ENCODE assay signal across 8 mouse cellular contexts in the genomic region with DNA sequence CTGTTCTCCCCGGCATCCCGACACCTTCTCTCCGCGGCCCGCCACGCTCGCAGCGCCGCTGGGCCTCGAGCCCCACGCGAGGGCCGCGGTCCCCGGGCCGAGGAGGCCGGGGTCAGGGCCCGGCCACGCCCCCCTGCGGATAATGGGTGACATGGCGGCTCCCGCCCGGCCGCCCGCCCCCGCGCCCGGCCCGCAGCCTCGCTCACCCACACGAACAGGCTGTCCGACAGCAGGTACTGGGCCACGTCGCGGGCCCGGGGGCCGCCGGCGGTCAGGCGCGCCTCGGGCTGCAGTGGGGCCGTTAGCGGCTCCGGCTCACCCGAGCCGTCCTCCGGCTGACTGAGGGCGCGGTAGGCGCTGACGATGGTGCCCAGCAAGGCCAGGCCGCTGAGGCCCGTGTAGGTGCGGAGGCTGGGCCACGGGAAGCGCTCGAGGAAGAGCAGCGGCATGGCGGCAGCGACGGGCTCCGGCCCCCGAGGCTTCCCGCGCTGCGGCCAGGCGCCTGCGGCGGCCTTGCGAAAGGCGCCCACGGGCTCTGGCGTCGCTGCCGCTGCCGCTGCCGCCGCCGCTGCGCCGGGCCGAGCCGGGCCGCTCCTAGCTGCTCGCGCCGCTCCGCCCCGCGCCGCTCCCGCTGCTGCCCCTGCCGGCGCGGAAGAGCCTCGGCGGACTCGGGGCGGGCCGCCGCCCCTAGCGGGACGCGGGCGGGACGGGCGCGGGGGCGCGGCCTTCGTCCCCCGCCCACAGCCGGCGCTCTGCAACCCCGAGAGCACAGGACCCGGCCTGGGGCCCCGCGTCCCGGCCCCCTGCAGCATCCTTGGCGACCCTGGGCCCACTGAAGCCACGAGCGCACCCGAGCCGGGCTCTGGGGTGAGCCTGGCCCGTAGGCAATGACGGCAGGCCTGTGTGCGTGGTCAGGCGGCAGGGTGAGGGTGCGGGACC. TPM values are rescaled to one million over a fixed set of nuclear protein-coding genes. Genes with fewer than 3 reads are reported as not detected.
DNase-seq lines count a peak whose midpoint lies in the region; ATAC-seq and TF ChIP-seq lines count a peak whose summit lies in the region.

A gene (minus strand): TSS at position 830 of the 939 bp plus-strand sequence.

- CTCF ChIA-PET in Patski (lab: Charles Lee) = no interaction called here

- in situ Hi-C loops in Patski (cut with MboI; ENCODE audit: low pct_unique_long_range_greater_than_20kb) = loop anchor here (25.0 kb wide), 1 partner anchor 1175 kb away; a partner anchor contains a TSS

- DNase-seq in Patski (ENCODE audit: low read depth, low spot score) = no peak
- peak; percentile 68 for DNase-seq in cerebellum, adult 9-10 months
- peak; percentile 60 to 73 for DNase-seq in layer of hippocampus, postnatal 10 days (ENCODE audit: low spot score in 2 of 2)
- peak; percentile 59 for DNase-seq in lung, postnatal 25 days (ENCODE audit: low spot score)
- peak; percentile 46 for DNase-seq in retina, adult 2 months (ENCODE audit: low read depth, low spot score)
- peak; percentile 78 for DNase-seq in thymus, postnatal 4 days

- TF ChIP-seq CTCF in Patski (IDR thresholded peaks at IDR 0.05) = peak; percentile 62

- ATAC-seq in Patski = peak; percentile 97
- peak; percentile 80 for ATAC-seq in frontal cortex, adult (ENCODE audit: low TSS enrichment)
- peak; percentile 63 to 65 for ATAC-seq in hematopoietic stem cell, adult 5-6 weeks (replicated peaks in 1 of 2; ENCODE audit: insufficient read depth in 1 of 2, low FRiP score in 2 of 2, low TSS enrichment in 1 of 2, low read depth in 1 of 2, poor library complexity in 2 of 2, severe bottlenecking in 2 of 2)

- POLR2A ChIA-PET in Patski (lab: Charles Lee) = no interaction called here

- H3K27me3 ChIP-seq in Patski = no peaks in the 10 kb centered on the region

RNA-seq across cellular contexts. Expression of the gene that starts here (rescaled TPM):
- polyA plus RNA-seq in Patski (2021) = 203 TPM
- total RNA-seq in hematopoietic stem cell, adult 5-6 weeks (2017) = 106 and 135 TPM in 2 replicates
- 100 to 1,000 TPM; 140 to 144 TPM for total RNA-seq in layer of hippocampus, postnatal 10 days (2021)
